Mouse (Mus musculus): ENCODE data around the gene Ccs.
"Not testable (repeated sequence)": the region's sequence is repeated elsewhere in the genome, so short reads cannot be mapped to it uniquely, and the experiment has no call there.

Ccs gene

GRCm38 (mm10) chr19:4833977-4834376 is 5.2 kb downstream of the Ccs start:
- DNase-seq, result no peak

DNA sequence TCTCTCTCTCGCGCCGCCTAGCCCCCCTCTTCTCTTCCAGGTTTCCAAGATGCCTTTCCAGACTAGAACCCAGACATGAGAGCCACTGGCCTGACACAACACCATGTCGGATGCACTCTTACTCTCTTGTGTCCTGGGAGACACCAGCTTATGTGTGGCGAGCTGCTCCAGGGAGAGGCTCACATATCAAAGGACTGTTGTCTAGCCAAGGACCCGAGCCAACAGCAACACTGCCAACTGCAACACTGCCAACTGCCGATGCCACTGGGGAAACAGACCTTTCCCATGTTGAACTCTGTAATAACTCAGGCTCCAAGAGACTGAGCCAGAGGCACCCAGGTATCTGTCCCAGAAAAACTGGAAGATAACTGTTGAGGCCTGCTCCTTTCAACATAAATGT is 10.0 kb downstream of the Ccs start:
- peak; percentile 59 for DNase-seq

- no peak for DNase-seq
Measured at GRCm38 (mm10) chr19:4828444-4829114, 10.6 kb downstream of the Ccs start.

- DNase-seq, result peak; percentile 66
Measured at GRCm38 (mm10) chr19:4820678-4821303, 18.3 kb downstream of the Ccs start.

GRCm38 (mm10) chr19:4817182-4817835 is 21.8 kb downstream of the Ccs start:
- DNase-seq, result no peak

- peak; percentile 44 for DNase-seq
Measured at GRCm38 (mm10) chr19:4813015-4813414, 26.1 kb downstream of the Ccs start.

- not testable (repeated sequence) for DNase-seq
Measured at GRCm38 (mm10) chr19:4812334-4812949, 26.7 kb downstream of the Ccs start.

GRCm38 (mm10) chr19:4811909-4812242 is 27.3 kb downstream of the Ccs start:
- DNase-seq, result no peak

DNA sequence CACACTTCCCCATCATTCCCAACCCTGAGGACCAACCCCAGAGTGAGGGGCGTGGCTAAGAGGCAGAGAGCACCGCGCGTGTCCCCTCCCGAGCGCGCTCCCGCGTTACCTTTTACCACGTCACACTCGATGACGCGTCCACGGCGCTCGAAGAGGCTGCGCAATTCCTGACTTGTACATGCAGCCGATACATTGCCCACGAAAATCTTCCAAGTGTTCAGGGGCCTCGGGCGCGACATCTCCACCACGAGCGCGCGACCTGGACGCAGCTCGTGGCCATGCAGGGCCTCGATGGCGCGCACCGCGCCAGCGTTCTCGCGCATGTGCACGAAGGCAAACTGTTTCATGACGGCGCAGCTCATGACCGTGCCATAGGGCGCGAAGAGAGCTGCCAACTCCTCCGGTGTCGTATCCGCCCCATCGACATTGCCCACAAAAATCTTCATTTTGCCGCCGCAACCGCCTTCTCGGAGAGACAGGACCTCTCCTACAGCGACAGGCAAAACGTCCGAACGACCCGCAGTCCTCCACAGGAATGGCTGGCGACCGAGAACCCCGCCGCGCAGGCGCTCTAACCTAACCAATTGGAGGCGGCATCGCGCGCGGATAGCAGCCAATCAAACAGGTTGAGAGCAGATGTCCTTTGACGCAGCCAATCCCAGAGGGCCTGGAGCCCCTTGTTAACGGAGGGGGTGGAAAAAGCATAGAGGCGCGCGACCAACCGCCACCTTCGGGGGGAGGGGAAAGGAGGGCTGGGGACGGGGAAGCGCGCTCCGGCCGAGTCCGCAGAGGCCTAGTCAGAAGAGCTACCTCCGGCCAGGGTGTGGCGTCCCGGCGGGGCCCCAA is 27.8 kb downstream of the Ccs start, which contains the start of the genes Gm21992 and Rbm14:
Gene Gm21992, minus strand, starts transcription at position 550 of the 846 bp plus-strand sequence.
Gene Rbm14, minus strand, starts transcription at position 572 of the 846 bp plus-strand sequence.
- DNase-seq, result peak; percentile 97

DNA sequence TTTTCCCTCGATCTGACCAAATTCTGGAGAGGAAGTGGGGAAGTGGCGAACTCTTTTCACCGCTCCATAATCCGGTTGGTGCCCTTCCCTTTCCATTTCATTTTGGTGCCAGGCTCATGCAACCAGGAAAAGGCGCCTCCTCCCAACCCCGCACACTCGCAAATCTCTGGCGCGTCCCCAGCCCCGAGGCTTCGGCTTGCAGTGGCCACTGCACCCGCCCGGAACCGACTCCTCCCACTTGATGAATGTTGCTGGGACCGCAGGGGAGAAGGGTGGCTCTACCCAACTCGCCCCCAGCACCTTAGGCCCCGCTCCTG is 28.4 kb downstream of the Ccs start:
- no peak for DNase-seq

DNA sequence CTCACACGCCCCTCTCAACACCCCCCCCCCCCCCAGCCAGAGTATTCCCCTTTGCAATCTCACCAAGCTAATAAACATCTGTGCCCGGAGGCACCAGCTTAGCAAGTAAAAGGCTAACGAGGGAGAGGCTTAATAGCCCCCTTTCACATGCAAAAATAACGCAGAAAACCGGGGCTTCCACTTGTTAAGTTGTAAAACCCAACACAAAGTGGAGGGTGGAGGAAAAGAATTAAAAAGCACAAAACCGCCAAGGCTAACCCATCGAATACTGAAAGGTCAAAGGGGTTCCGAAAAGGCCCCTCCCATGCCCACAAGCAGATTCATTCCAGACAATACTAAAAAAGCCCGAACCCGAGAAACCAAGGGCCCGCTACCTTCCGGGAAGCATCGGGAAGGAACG is 28.8 kb downstream of the Ccs start:
- DNase-seq, result no peak

DNA sequence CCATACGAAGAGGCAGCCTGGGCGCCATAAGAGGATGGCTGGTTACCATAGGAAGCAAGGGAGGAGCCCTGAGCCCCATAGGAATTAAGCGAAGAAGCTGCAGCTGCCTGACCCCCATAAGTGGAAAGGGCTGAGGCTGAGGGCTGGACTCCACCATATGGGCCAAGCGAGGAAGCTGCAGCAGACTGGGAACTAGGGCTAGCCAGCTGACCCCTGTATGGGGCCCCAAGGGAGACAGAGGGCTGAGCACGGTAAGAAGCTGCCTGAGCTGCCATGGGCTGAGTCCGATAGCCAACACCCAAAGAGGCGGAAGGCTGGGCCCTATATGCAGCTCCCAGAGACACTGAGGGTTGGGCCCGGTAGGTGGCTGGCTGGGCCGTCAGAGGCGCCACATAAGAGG is 35.8 kb downstream of the Ccs start:
- DNase-seq, result no peak

- no peak for DNase-seq
Measured at GRCm38 (mm10) chr19:4802691-4803091, 36.4 kb downstream of the Ccs start.

GRCm38 (mm10) chr19:4799083-4799482 is 40.0 kb downstream of the Ccs start:
- DNase-seq, result no peak

- DNase-seq, result no peak
Measured at GRCm38 (mm10) chr19:4797846-4798245, 41.3 kb downstream of the Ccs start.

GRCm38 (mm10) chr19:4795929-4796328 is 43.2 kb downstream of the Ccs start:
- no peak for DNase-seq

DNA sequence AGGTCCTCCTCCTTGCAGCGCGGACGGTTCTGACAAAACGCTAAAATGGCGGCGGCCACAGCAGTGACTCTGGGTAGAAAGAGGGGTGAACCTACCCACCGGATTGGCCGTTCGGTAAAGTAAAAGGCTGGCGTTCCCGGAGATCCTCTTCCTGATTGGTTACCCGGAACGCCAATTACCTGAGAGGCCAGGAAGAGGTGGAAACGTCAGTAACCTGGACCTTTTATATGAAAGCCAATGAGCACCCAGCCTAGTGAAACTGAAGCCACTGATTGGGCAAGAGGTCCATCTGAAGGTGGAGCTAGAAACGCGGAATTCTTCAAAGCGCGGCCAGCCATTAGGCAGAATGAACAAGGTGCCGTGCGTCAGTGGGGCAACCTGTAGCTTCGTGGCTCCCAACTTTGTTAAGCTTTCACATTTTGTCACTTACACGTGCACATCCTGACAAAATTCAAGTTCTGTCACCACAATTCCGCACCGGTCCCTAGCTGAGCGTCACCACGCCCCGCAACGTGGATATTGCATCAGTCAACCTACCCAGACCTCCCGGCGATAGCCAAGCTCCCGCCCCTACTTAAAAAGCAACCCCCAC is 45.2 kb downstream of the Ccs start, which contains the start of gene Rbm4:
Gene Rbm4, minus strand, starts transcription at position 71 of the 592 bp plus-strand sequence.
- DNase-seq, result peak; percentile 91

DNA sequence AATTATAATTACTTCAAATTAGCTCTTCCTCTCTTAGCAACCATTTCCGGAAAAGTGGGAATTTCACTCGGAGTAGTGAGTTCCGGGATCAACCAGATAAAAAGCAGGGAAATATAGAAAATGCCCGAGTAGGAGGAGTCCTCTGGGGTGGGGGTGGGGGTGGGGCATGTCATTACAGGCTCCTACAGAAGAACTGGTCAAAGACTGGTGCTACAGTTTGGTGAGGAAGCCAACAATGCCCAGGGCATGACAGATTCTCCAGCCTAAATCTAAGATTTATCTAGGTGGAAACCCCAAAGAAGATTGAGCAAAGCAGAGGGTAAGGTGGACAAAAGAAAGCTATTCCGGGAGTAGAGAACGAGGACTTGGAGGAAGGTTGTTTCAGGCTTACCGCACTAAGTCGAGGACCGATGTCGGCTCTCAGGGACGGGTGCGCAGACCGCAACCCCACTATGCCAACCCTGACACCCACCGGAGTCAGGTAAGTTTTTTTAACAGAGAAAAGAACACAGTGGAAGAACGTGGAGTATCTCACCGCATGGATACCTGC is 45.8 kb downstream of the Ccs start:
- no peak for DNase-seq

- no peak for DNase-seq
Measured at GRCm38 (mm10) chr19:4786313-4786712, 52.8 kb downstream of the Ccs start.

DNA sequence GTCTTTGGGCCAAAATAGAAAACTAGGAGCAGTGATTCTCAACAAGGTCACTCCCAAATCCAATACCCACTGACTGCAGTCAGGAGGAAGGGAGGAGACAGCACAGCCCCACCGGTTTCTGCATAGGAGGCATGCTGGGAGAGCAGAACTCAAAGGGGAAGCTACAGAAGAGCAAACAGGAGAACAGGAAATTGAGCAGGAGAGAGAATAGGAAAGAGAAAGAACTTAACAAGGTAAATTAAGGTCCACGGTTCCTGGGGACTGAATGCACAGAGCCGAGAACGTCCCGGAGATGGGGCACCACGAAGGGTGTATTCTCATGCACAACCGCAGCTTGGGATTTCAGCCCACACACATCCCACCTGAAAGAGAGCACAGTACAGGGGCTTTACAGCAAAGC is 53.9 kb downstream of the Ccs start:
- no peak for DNase-seq

DNA sequence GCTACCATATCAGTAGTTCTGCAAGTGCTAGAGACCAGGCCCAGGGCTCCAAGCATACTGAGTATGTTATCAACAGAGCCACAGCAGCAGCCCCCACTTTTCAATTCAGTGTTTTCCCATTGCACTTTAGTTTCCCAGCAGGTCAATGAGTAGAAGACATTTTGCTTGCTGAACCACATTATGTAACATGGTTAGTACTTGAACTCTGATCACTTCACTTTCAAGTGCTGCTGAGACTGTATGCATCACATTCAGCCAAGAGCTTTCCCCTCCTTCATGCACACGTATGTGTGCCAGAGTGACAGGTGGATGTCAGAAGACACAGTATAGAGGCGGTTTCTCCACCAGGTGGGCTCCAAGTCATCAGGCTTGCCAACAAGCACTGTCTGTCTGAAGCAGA is 56.2 kb downstream of the Ccs start:
- DNase-seq, result no peak
